Mouse (Mus musculus) liver, postnatal 0 days (tissue): ENCODE results near the gene Zfp948. TPM values are rescaled to one million over a fixed set of nuclear protein-coding genes. Genes with fewer than 3 reads are reported as not detected.

Experiments used
- ATAC-seq: fragments of 200-750 bp; cut with Nextera tagmentation; 2 replicates; pipeline ENCODE4 v1.8.0; 2017; ENCODE audit warnings: mild to moderate bottlenecking, moderate library complexity
- DNase-seq: peaks from one replicate; pipeline ENCODE4 v3.0.0-alpha.2; 2016
- H3K27ac ChIP-seq: fragments of 300-500 bp; sonication (generic); 2 replicates; pipeline ENCODE4 v1.5.1; 2014; ENCODE audit warnings: antibody characterized with exemption, moderate library complexity, mild to moderate bottlenecking, low read depth
- H3K27me3 ChIP-seq: fragments of 300-500 bp; sonication (generic); 2 replicates; pipeline ENCODE4 v1.6.1; 2014; ENCODE audit warnings: low read length, control low read depth, mixed read lengths; ENCODE audit not compliant: insufficient read depth
- H3K36me3 ChIP-seq: fragments of 300-500 bp; sonication (generic); replicated peaks from 2 replicates; pipeline ENCODE4 v1.6.1; 2014; ENCODE audit warnings: mild to moderate bottlenecking, control low read depth, low read length, moderate library complexity, mixed read lengths; ENCODE audit not compliant: insufficient read depth
- H3K4me1 ChIP-seq: fragments of 300-500 bp; sonication (generic); 2 replicates; pipeline ENCODE4 v1.6.1; 2014; ENCODE audit warnings: antibody characterized with exemption, mild to moderate bottlenecking, control low read depth; ENCODE audit not compliant: insufficient read depth
- H3K4me2 ChIP-seq: fragments of 300-500 bp; sonication (generic); 2 replicates; pipeline ENCODE4 v1.6.1; 2014; ENCODE audit warnings: low read depth, mild to moderate bottlenecking, low read length, moderate library complexity, mixed read lengths
- H3K4me3 ChIP-seq: fragments of 300-500 bp; sonication (generic); 2 replicates; pipeline ENCODE4 v1.5.1; 2014; ENCODE audit warnings: low read depth, low read length
- H3K9ac ChIP-seq: fragments of 300-500 bp; sonication (generic); replicated peaks from 2 replicates; pipeline ENCODE4 v1.6.1; 2014; ENCODE audit warnings: mild to moderate bottlenecking, moderate library complexity
- H3K9me3 ChIP-seq: fragments of 300-500 bp; sonication (generic); 2 replicates; pipeline ENCODE4 v1.6.1; 2016; ENCODE audit warnings: mild to moderate bottlenecking, control low read depth, low read length, mixed read lengths
- CTCF ChIP-seq: sonication (generic); IDR thresholded peaks from 2 replicates; pipeline ENCODE4 v1.5.1; 2016; ENCODE audit warnings: antibody characterized with exemption, low read depth
- EP300 ChIP-seq: IDR thresholded peaks from 2 replicates; pipeline ENCODE4 v1.6.1; 2016; ENCODE audit warnings: antibody characterized with exemption, low read depth, mild to moderate bottlenecking
- WGBS: fragments of 180-500 bp; shearing (Covaris S2); extraction: QIAGEN DNeasy Blood & Tissue Kit; methylation state at CpG from one replicate; pipeline ENCODE4 v1.1.7; 2014; ENCODE audit not compliant: insufficient replicate concordance; 5-methylcytosine and 5-hydroxymethylcytosine counted together
- polyA plus RNA-seq: library from polyadenylated mRNA; unstranded; fragments of >200 nt; fragmentation: Nextera tagmentation; extraction: Ambion mirVana; gene quantifications from 2 replicates; pipeline ENCODE4 v1.2.1, GENCODE M21; 2015

Zfp948 gene
- polyA plus RNA-seq, 1 experiment from 2014 or later = 3.2 TPM

- no peaks in the 10 kb centered on the region for H3K36me3 ChIP-seq
- H3K4me1 ChIP-seq = peaks cover 26% of the 10 kb centered on the region
- peak overlapping the region; percentile 93 for H3K27ac ChIP-seq
- peak overlapping the region; percentile 94 for H3K9ac ChIP-seq
- peak; percentile 68 for DNase-seq
- H3K4me2 ChIP-seq = peak overlapping the region; percentile 77
- no peaks in the 10 kb centered on the region for H3K9me3 ChIP-seq
- under 1% methylated on average over 54 of the region's 54 CpGs for WGBS
- peak; percentile 78 for ATAC-seq
- no peaks in the 10 kb centered on the region for H3K27me3 ChIP-seq
- TF ChIP-seq CTCF = peak; percentile 42
- TF ChIP-seq EP300 = no peak
- H3K4me3 ChIP-seq = peak overlapping the region; percentile 70
Observed at GRCm38 (mm10) chr17:21532101-21532951, 34.5 kb upstream of the Zfp948 start.

DNA sequence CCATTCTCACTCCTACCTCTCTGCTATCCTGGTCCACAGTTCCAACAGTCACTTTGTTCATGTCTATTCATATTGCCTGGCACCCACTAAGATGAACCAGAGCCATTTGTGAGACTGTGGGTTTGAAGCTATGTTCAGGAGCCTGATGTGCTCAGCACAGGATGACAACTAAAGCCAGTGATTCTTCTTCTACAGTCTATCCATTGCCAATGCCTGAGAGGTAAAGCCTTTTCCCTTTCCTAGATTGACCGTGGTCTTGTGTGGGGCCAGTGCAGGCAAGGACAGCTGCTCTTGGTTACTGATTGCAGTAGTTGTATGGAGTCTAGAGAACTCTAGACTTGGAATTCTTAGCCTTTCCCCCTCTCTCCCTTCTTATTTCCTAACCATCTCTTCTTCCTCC is 32.8 kb upstream of the Zfp948 start:
- no peak overlapping the region for H3K4me2 ChIP-seq
- WGBS = 80% methylated on average over 1 of the region's 1 CpGs

GRCm38 (mm10) chr17:21534460-21535095 is 32.2 kb upstream of the Zfp948 start:
- peak overlapping the region; percentile 90 for H3K4me2 ChIP-seq
- no peaks in the 10 kb centered on the region for H3K27me3 ChIP-seq
- peak; percentile 52 for ATAC-seq
- 9% methylated on average over 4 of the region's 4 CpGs for WGBS
- peaks cover 26% of the 10 kb centered on the region for H3K4me1 ChIP-seq
- no peak overlapping the region for H3K4me3 ChIP-seq
- DNase-seq = no peak
- H3K9ac ChIP-seq = no peak overlapping the region
- TF ChIP-seq EP300 = no peak
- TF ChIP-seq CTCF = peak; percentile 87
- H3K9me3 ChIP-seq = no peaks in the 10 kb centered on the region
- no peaks in the 10 kb centered on the region for H3K36me3 ChIP-seq
- peak overlapping the region; percentile 69 for H3K27ac ChIP-seq

More for the DNA sequence above, 32.8 kb upstream of the Zfp948 start:
- Histone ChIP-seq H3K9me3 (no peaks in the 10 kb centered on the region), H3K27ac (0 out of 2 replicates have a peak overlapping the region, but pooled peaks have one; percentile 7), H3K36me3 (no peaks in the 10 kb centered on the region), H3K4me3 (no peak overlapping the region), H3K27me3 (no peaks in the 10 kb centered on the region), H3K4me1 (peaks cover 26% of the 10 kb centered on the region), H3K9ac (no peak overlapping the region)
- DNase-seq (no peak), ATAC-seq (no peak)
- TF ChIP-seq EP300 = no peak
- no peak for TF ChIP-seq CTCF

DNA sequence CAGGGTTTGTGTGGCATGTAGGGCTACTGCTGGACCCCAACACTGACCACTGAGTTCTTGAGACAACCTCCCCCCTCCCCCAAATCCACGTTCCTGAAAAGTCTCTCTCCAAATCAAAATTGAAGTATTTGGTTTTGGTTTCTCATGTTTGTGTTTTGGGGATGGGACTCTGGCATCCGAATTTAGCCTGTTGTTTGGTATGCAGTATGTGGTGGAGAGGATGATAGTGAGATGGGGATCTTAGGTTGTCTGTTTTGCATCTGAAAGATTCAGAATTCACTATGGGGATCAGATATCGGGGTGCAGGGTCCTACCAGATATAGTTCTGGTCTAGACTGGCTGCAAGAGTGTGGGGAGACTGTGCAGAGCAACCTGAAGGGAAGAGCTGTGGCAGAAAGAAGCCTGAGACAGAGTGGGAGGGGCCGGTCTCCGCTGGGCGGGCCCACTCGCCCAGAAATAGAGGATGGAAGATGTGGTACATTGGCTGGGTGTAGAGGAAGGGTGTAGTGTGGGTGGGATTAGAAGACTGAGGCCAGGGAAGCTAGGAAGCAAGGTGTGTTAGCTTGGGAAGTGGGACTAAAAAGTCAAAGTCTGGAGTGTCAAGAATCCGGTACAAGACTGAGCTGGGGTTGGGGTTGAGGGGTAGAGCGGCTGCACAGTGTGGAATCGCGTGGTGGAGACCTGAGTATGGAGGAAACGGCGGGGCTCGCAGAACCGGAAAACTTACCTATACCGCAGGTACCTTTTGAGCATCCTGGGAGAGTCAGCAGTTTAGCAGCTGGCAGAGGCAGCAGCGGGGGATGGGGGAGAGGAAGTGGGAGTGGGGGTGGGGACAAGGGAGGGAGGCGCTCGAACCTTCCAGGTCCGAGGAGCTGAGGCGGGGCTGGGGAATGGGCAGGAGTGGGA is 31.5 kb upstream of the Zfp948 start, which contains the start of gene Zfp52:
Gene Zfp52, plus strand, starts transcription at position 444 of the 906 bp plus-strand sequence.
- WGBS = 2% methylated on average over 21 of the region's 21 CpGs
- H3K27ac ChIP-seq = peak within 1 kb of the TSS; percentile 69
- DNase-seq = peak; percentile 61

GRCm38 (mm10) chr17:21536096-21536495 is 30.7 kb upstream of the Zfp948 start:
- H3K36me3 ChIP-seq = no peaks in the 10 kb centered on the region
- H3K9me3 ChIP-seq = no peaks in the 10 kb centered on the region
- no peak for DNase-seq
- 18% methylated on average over 7 of the region's 7 CpGs for WGBS
- peak overlapping the region; percentile 69; the same call in 1 of the 2 replicates for H3K27ac ChIP-seq
- no peaks in the 10 kb centered on the region for H3K27me3 ChIP-seq
- ATAC-seq = no peak
- peak overlapping the region; percentile 62 for H3K4me3 ChIP-seq
- TF ChIP-seq EP300 (no peak), CTCF (no peak)
- H3K4me1 ChIP-seq = peaks cover 26% of the 10 kb centered on the region
- H3K4me2 ChIP-seq = peak overlapping the region; percentile 90
- H3K9ac ChIP-seq = peak overlapping the region; percentile 68

More for the DNA sequence above, 31.5 kb upstream of the Zfp948 start, which contains the start of gene Zfp52:
- Histone ChIP-seq H3K27me3 (no peaks in the 10 kb centered on the region), H3K9ac (peak within 1 kb of the TSS; percentile 68), H3K36me3 (no peaks in the 10 kb centered on the region), H3K4me1 (peaks cover 26% of the 10 kb centered on the region), H3K4me2 (peak within 1 kb of the TSS; percentile 90), H3K4me3 (peak within 1 kb of the TSS; percentile 62), H3K9me3 (no peaks in the 10 kb centered on the region)
- ATAC-seq = peak; percentile 53
- TF ChIP-seq CTCF (no peak), EP300 (no peak)
